Mouse (Mus musculus) R1 (cell line): ENCODE measurements around the gene Pde6g.
A peak's percentile ranks its signal among the peaks of the same experiment; 100 is the strongest.

Source experiments
- DNase-seq: peaks from one replicate; pipeline ENCODE4 v3.0.0-alpha.2; 2018; ENCODE audit warnings: low read depth, low spot score

Gene Pde6g

DNA sequence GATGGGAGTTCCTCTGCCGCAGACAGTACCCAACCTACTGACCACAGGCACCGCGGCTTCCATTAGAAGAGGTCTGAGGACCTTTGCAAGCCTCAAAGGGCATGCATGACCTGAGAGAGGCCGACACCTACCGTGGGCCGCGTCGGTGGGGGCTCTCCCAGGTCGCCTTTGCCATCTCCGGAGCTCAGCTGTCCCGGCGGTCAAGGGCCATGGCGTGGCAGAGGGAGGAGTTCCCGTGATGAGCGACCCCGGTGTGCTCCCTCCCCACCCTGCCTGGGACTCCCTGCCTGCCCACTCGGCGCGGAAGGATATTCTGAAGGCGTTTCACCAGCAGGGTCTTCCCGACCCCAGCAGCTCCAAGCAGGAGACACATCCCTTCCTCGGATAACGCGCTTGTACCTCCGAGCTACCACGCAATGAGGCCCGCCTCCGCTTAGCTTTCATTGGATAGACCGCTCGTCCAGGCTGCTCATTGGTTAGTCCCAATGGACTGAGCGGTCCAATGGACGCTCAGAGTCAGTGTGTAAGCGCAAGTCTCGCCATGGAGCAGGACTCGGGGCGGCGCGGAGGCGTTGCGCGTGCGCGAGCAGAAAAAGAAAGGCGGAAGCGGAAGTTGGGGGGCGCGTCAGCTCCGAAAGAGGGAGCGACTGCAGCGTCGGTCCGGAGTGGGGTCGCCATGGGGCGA lies 13.9 kb upstream of the Pde6g start, which contains the start of gene Arl16:
TSS of gene Arl16 (minus strand) at position 557 of the 685 bp plus-strand sequence.
- DNase-seq: peak; percentile 100

GRCm38 (mm10) chr11:120465521-120465920 lies 12.2 kb upstream of the Pde6g start:
- DNase-seq: no peak

DNA sequence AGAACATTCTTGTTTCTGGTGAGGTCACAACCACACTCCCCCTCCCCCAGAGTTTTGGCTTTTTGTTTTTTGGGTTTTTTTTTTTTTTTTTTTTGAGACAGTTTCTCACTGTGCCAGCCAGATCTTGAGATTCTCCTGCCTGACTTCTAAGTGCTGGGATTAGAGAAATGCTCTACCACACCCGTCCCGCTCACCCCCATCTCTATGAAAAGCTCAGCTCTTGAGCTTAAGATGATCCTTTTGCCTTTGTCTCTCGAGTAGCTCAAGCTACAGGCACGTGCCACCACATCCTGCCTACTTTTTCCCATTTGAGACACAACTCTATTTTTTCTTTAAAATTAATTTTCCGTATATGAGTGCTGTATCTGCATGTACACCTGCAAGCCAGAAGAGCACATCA lies 11.1 kb upstream of the Pde6g start:
- no peak for DNase-seq

- DNase-seq: no peak
Observed at GRCm38 (mm10) chr11:120463536-120463935, 10.2 kb upstream of the Pde6g start.

DNA sequence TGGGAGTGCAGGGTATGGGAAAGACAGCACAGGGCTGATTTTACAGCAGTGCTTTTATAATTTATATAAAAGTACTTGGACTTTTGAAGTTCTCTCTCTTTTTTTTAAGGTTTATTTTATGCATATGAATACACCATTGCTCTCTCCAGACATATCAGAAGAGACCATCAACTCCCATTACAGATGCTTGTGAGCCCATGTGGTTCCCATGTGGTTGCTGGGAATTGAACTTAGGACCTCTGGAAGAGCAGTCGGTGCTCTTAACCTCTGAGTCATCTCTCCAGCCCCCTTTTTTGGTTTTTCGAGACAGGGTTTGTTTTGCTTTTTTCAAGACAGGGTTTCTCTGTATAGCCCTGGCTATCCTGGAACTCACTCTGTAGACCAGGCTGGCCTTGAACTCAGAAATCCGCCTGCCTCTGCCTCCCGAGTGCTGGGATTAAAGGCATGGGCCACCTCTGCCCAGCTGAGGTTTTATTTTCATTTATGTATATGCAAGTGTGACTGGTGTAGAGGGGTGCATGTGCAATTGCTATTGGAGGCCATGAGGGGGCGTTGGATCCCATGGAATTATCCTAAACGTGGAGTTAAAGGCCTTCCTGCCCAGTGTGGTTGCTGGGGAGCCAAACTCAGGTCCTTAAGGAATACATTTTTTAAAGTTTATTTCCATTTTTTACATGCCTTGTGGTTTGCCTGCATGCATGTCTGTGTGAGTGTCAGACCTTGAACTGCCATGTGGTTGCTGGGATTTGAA lies 5.7 kb upstream of the Pde6g start:
- DNase-seq: peak; percentile 71

- DNase-seq: peak; percentile 88
Observed at GRCm38 (mm10) chr11:120457772-120458751, 4.8 kb upstream of the Pde6g start, which contains the start of the genes Oxld1 and Ccdc137. Gene Oxld1 (minus strand): TSS chr11:120458068. Gene Ccdc137 (plus strand): TSS chr11:120458115.

DNA sequence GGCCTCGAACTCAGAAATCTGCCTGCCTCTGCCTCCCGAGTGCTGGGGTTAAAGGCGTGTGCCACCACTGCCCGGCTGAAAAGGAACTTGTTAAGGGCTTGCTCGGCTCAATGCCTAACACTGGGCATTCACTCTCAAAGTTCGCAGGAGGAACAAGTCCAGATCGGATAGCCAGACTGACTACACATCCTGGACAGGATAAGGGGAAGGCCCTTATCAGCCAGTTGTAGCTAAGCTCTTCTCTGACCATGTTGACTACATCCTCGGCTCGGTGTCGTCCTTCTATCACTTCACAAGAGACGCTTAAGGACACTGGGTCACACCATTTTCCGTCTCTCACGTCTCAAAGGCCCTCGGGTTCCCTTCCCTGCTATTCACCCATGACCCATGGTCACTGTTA lies 4.1 kb upstream of the Pde6g start:
- no peak for DNase-seq

DNA sequence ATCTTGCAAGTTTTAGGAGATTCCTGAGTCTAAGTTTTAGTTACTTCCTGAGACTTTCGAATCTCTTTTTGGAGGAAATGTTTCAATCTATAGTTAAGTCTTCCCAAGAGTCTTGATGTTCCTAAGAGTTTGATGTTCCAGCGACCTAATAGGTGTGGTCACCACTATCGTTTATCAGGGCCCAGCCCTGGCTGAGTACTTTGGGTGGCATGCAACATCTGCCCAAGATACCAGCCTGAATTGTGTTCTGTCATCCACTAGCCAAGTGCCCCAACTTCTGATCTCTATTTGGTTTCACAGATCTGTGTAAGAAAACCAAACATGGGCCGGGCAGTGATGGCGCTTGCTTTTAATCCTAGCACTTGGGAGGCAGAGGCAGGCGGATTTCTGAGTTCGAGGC lies 2.1 kb upstream of the Pde6g start:
- DNase-seq: no peak

DNA sequence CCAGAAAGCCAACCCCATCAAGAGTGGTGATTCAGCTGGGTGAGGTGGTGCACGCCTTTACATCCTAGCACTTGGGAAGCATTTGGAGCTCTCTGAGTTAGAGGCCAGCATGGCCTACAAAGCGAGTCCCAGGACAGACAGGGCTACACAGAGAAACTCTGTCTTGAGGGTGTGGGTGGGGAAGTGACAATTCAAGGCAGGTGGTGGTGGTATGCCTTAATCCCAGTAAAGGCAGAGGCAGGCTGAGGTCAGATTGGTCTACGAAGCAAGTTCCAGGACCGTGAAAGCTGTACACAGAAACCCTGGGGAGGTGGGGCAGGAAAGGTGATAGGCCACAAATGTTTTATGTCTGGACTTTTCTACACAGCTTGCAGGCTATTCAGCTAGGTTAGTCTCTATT lies 1.7 kb upstream of the Pde6g start:
- DNase-seq: no peak

- no peak for DNase-seq
Observed at GRCm38 (mm10) chr11:120452246-120452645, 1.1 kb downstream of the Pde6g start.

DNA sequence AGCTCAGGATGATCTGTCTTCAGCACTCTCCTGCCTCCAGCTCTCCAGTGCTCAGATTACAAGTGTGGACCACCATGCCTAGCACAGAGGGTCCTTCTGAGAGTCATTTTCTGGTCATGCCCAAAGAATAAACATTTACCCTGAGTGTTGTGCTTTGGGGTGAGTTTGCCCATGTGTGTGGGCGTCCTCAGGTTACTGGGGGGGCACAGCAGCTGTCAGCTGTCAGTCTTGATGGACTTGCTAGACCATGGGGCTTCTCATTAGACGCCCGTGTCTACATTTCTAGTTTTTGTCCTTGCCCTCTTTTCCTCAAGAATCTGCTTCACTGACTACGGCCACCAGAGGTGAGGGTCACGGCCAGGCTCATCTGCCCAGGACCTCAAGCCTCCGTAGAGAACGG lies 6.1 kb downstream of the Pde6g start:
- DNase-seq: no peak

DNA sequence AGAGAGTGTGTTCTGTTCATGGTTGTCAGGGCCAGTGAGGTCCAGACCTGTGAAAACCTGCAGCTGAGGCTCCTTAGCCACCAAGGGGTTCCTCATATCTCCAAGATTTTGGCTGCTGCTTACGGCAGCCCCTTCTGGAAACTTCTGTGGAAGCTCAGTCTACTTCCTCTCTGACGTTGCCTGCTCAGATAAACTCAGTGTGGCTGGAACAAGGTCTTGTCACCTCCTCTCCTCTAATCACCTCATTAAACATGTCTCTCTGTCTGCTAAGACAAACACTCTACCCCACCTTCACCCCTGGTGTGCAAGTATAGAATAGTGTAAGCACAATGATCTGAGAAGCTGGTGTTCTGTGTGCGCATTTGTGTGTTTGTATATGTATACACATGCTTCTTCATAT lies 7.8 kb downstream of the Pde6g start:
- no peak for DNase-seq

DNA sequence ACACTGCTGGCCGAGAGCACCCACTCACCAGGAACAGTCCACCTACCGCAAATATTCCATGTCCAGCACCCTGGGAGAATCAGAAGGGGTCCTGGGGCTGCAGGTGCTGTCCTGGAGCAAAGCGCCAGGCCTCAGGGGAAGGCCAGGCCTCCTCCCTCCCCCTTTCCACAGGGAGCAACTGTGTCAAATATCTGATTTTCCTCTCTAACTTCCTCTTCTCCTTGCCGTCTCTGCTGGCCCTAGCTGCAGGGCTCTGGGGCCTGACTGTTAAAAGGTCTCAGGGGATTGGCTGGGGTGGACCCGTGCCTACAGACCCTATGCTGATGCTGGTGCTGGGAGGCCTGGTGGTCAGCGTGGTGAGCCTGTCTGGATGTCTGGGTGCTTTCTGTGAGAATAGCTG lies 9.2 kb downstream of the Pde6g start:
- DNase-seq: no peak

DNA sequence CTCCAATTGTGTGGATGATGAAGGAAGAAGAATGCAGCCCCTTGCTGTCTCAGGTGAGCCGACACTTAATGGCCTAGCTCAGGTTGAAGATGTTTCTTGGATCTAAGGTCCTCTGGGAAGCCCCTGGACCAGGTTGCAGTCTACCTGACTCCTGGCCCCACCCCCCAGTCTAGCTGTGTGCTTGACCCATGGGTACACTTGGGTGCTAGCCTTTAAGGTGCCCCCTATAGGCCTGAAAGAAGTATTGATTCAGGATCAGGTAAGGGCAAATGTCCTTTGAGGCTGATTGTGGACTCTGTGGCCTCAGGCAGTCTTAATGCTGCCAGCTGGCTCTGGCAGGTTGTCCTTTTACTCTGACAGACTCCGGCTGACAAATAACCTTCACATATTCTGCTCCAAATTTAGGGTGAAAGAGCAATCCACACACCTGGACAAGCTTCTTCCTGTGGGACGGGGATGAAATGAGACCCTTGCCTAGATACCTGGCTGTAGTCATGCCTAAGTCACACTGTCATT lies 10.5 kb downstream of the Pde6g start:
- DNase-seq: no peak

DNA sequence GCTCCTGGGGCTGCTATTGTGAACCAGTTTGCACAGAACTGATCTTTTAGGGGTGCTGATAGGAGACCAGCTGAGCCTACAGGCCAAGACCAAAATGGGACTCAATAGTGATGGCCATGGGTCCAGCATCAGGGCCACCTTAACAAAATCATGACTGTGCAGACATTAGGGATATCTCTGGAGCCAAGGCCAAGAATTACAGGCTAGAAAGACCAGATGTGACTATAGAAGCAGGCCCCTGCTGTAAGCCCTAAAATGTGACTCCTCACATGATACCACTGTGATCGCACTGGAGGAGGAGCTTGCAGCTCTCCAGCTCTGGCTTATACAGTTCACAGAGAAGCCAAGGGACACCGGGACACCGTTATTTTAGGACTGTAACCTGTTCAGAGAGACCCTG lies 11.0 kb downstream of the Pde6g start, which contains the start of gene Tspan10:
TSS of gene Tspan10 (plus strand) at position 301 of the 400 bp plus-strand sequence.
- no peak for DNase-seq

DNA sequence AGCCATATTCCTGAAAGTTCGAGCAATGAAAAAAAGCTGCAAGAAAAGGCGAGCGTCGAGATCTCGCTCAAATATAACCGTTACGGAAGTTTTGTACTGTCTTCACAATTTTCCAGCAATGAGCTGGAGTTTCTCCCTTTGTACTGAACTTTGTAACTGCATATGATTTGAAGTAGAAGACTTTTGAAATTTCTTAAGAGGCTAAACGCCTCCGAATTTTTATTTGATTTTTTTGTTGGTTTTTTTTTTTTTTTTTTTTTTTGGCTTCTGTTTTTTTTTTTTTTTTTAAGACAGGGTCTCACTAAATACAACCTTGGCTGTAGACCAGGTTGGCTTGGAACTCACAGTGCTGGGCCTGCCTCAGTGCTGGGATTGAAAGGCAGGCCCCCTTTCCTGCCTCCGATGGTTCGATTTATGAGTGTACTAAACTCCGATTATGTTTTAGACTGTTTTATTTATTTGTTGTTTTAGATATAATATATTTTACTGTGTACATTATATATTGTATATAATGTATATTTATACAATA lies 15.4 kb downstream of the Pde6g start:
- DNase-seq: no peak

DNA sequence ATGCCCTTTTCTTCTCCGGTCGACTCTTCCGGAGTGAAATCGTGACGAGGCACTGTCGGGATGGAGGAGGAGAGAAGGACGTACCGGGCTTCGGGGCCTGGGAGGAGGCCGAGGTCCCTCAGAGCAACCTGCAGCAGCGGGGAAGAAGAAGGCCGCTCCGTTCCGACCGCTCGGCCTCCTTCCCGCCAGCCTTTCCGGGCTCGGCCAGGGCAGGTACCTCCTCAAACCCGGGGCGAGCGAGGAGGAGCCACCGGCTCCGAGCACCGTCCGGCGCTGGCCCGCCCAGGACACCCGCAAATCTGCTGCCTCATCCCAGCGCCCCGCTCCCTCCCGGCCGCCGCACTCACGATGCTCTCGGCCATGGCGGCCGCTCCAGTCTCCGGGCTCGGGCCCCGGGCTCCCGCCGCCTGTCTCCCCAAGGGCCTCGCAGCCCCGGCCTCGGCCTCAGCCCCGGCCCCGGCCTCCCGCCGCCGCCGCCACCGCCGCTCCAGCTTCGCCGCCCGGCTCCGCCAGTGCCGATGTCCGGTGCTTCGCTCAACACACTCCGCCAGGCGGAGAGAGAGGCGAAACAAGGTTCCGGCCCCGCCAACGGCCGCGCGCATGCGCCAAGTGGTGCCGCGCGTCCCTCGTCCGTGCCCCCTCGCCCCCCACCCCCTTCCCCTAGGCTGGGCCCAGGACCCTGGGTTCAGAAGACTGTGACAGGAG lies 16.0 kb downstream of the Pde6g start, which contains the start of gene Nploc4:
TSS of gene Nploc4 (minus strand) at position 557 of the 705 bp plus-strand sequence.
- DNase-seq: peak; percentile 87

- no peak for DNase-seq
Observed at GRCm38 (mm10) chr11:120426727-120427126, 26.6 kb downstream of the Pde6g start.

DNA sequence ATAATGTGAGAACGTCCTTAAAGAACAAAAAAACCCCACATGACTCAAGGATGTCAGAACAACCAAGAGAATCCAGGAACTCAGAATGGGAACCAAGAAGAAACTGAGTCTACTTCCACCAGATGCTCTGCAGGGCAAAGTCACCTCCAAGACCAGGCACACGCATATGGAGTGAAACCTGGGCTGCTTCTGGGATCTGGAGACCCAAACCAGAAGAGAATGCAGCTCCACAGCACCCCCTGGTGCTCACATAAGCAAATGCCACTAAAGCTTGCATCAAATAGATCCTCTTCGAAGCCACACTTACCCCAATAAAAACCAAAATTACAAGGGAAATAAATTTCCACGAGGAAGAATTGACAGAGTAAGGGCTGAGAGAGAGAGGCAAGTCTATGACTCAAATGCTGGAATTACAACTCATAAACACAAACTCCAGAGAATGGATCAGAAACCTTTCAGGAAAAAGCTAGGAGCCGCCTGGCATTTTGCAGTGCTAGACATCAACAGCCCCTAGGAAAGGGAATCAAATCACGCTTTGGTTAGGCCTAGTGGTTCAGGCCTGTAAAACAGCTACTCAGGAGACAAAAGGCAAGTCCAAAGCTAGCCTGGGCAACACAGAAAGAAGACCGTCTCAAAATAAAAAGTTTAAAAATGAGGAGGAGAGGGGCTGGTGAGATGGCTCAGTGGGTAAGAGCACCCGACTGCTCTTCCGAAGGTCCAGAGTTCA lies 29.6 kb downstream of the Pde6g start:
- DNase-seq: peak; percentile 89
